Mouse (Mus musculus) liver, embryonic 14.5 days (tissue): ENCODE results near the gene Ccer2. TPM values are rescaled to one million over a fixed set of nuclear protein-coding genes. Genes with fewer than 3 reads are reported as not detected.

Experiments used
- ATAC-seq: fragments of 200-750 bp; cut with Nextera tagmentation; 2 replicates; pipeline ENCODE4 v1.8.0; 2017; ENCODE audit warnings: moderate number of reproducible peaks, mild to moderate bottlenecking, moderate library complexity; ENCODE audit not compliant: insufficient read depth
- DNase-seq, 3 experiments: peaks; one replicate each; pipeline ENCODE4 v3.0.0-alpha.2; 2012 to 2013; ENCODE audit warnings: low read depth in 3 of 3, low spot score in 3 of 3
- H3K27ac ChIP-seq: fragments of 300-500 bp; sonication (generic); 2 replicates; pipeline ENCODE4 v1.5.1; 2014; ENCODE audit warnings: moderate library complexity, mild to moderate bottlenecking, control low read depth, inconsistent platforms
- H3K27me3 ChIP-seq: fragments of 300-500 bp; sonication (generic); 2 replicates; pipeline ENCODE4 v1.6.1; 2014; ENCODE audit warnings: mild to moderate bottlenecking, low read length, moderate library complexity; ENCODE audit not compliant: control insufficient read depth, insufficient read depth
- H3K36me3 ChIP-seq: fragments of 300-500 bp; sonication (generic); replicated peaks from 2 replicates; pipeline ENCODE4 v1.6.1; 2014; ENCODE audit warnings: low read depth; ENCODE audit not compliant: control insufficient read depth, insufficient read depth
- H3K4me1 ChIP-seq, 2 experiments: fragments of 200-500 bp in 1 of 2; fragments of 300-500 bp in 1 of 2; sonication (generic) in 1 of 2; replicated peaks; 2 replicates each; pipeline ENCODE4 v1.6.1; 2012 to 2014; ENCODE audit warnings: antibody characterized with exemption in 1 of 2, inconsistent platforms in 1 of 2, low read length in 1 of 2; ENCODE audit not compliant: control insufficient read depth in 2 of 2, insufficient read depth in 2 of 2
- H3K4me2 ChIP-seq: fragments of 300-500 bp; sonication (generic); 2 replicates; pipeline ENCODE4 v1.6.1; 2014; ENCODE audit warnings: low read depth, mild to moderate bottlenecking, control low read depth, moderate library complexity
- H3K4me3 ChIP-seq, 2 experiments: fragments of 200-500 bp in 1 of 2; fragments of 300-500 bp in 1 of 2; sonication (generic) in 1 of 2; 2 replicates each; pipeline ENCODE4 v1.5.1; 2012 to 2014; ENCODE audit warnings: low read depth in 2 of 2, low read length in 2 of 2, mild to moderate bottlenecking in 2 of 2, control low read depth in 1 of 2, inconsistent platforms in 1 of 2, moderate library complexity in 1 of 2; ENCODE audit not compliant: insufficient read depth in 1 of 2
- H3K9ac ChIP-seq: fragments of 300-500 bp; sonication (generic); replicated peaks from 2 replicates; pipeline ENCODE4 v1.6.1; 2014; ENCODE audit warnings: mild to moderate bottlenecking, control low read depth, moderate library complexity
- H3K9me3 ChIP-seq: fragments of 300-500 bp; sonication (generic); 2 replicates; pipeline ENCODE4 v1.6.1; 2016; ENCODE audit warnings: low read length, mixed read lengths; ENCODE audit not compliant: control insufficient read depth
- CTCF ChIP-seq: IDR thresholded peaks from 2 replicates; pipeline ENCODE4 v1.5.1; 2016; ENCODE audit warnings: antibody characterized with exemption, low read depth, control low read depth
- EP300 ChIP-seq: IDR thresholded peaks from 2 replicates; pipeline ENCODE4 v1.6.1; 2016; ENCODE audit warnings: antibody characterized with exemption, low read depth
- WGBS: fragments of 180-500 bp; shearing (Covaris S2); extraction: QIAGEN DNeasy Blood & Tissue Kit; methylation state at CpG from one replicate; pipeline ENCODE4 v1.1.7; 2014; ENCODE audit not compliant: insufficient replicate concordance; 5-methylcytosine and 5-hydroxymethylcytosine counted together
- polyA plus RNA-seq, 2 experiments: library from polyadenylated mRNA; depleted of rRNA in 1 of 2; stranded (reverse) in 1 of 2; unstranded in 1 of 2; fragments of >200 nt; fragmentation: Nextera tagmentation in 1 of 2; extraction: Ambion mirVana in 1 of 2; gene quantifications; 2 replicates each; pipeline versions ENCODE4 v1.2.1 to v1.2.3; 2012 to 2014

Ccer2 gene
- polyA plus RNA-seq, 2 experiments = not detected

DNA sequence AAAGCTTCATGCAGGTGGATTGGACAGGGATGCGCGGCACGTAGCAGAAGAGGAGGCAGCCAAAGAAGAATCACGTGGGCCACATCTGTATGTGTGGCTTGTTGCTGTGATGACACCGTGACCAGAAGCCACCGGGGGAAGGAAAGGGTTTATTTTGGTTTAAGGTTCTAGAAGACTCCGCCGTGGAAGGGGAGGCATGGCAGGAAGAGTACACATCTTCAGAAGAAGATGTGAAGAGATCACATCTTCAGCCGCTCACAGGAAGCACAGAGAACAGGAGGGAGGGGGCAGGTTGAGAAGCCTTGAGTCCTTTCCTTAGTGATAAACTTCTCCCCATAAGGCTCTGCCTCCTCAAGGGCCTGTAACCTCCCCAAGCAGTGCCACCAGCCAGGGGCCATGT, 44.0 kb downstream of the Ccer2 start:
- DNase-seq = no peak
- Histone ChIP-seq H3K9ac (no peak overlapping the region), H3K4me1 (peaks cover 26 to 31% of the 10 kb centered on the region in 2 experiments), H3K4me2 (no peak overlapping the region), H3K4me3 (no peak overlapping the region), H3K36me3 (no peaks in the 10 kb centered on the region), H3K27me3 (no peaks in the 10 kb centered on the region), H3K9me3 (no peaks in the 10 kb centered on the region), H3K27ac (no peak overlapping the region)
- WGBS = 82% methylated on average over 9 of the region's 9 CpGs
- TF ChIP-seq EP300 = no peak
- TF ChIP-seq CTCF = no peak
- no peak for ATAC-seq

DNA sequence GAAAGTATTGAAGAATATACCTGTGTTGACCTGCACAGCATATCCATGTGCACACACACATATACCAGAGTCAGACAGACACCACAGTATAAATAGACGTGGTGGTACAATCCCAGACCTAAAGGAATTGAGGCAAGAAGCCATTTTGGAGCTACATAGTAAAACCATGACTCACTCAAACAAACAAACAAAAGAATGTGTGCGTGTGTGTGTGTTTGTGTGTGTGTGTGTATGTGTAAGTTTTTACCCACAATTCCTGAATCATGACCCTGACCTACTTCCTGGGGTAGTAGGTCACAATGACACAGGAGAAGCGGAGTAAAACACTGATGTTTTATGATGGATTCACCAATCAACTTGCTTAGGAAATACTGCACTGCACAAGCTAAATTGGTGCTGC, 45.5 kb downstream of the Ccer2 start:
- Histone ChIP-seq H3K4me2 (no peak overlapping the region), H3K36me3 (no peaks in the 10 kb centered on the region), H3K27me3 (no peaks in the 10 kb centered on the region), H3K9ac (no peak overlapping the region), H3K4me1 (peaks cover 24 to 27% of the 10 kb centered on the region in 2 experiments), H3K27ac (no peak overlapping the region), H3K4me3 (no peak overlapping the region), H3K9me3 (no peaks in the 10 kb centered on the region)
- DNase-seq = no peak
- WGBS = 70% methylated on average over 3 of the region's 3 CpGs
- TF ChIP-seq CTCF = no peak
- TF ChIP-seq EP300 = no peak
- ATAC-seq = no peak

DNA sequence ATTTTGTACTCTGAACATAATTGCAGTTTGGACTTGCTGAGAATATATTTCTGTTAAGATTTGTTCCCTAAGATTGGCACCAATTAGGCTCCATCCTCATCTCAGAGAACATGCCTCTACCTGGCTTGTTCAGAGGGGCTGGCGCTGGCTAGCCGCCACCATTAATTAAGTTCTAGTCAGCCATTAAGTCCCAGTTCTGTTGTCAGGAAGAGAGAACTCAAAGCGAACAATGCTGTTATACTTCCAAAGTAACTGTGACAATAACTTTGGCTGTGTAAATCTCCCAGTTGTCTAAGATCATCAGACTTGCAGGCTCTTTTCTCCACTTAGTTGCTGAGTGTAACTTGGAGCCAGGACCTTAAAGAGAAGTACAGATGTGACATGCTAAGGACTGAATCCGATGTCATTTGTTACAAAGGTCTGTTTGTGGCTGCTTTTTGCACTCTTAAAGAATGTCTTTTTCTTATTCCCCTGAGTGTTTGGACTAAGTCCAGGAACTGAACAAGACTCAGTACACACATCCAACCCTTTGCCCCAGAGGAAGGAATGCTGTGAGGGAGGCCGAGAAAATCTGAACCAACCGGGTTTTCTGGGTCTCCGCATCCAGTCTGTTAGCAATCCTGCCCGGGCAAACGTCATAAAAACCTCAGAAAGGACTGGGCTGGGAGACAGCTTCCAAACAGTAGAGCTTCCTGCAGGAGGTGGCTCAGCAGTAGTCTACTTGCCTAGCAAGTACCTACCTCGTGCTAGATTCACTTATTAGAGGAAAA, 46.1 kb downstream of the Ccer2 start:
- no peak overlapping the region for H3K9ac ChIP-seq
- no peaks in the 10 kb centered on the region for H3K9me3 ChIP-seq
- peaks cover 20 to 27% of the 10 kb centered on the region in 2 experiments for H3K4me1 ChIP-seq
- ATAC-seq (no peak), DNase-seq (no peak)
- H3K36me3 ChIP-seq = no peaks in the 10 kb centered on the region
- no peak overlapping the region for H3K27ac ChIP-seq
- no peak overlapping the region for H3K4me3 ChIP-seq
- TF ChIP-seq CTCF = no peak
- no peak for TF ChIP-seq EP300
- 51% methylated on average over 10 of the region's 10 CpGs for WGBS
- no peaks in the 10 kb centered on the region for H3K27me3 ChIP-seq
- H3K4me2 ChIP-seq = no peak overlapping the region

DNA sequence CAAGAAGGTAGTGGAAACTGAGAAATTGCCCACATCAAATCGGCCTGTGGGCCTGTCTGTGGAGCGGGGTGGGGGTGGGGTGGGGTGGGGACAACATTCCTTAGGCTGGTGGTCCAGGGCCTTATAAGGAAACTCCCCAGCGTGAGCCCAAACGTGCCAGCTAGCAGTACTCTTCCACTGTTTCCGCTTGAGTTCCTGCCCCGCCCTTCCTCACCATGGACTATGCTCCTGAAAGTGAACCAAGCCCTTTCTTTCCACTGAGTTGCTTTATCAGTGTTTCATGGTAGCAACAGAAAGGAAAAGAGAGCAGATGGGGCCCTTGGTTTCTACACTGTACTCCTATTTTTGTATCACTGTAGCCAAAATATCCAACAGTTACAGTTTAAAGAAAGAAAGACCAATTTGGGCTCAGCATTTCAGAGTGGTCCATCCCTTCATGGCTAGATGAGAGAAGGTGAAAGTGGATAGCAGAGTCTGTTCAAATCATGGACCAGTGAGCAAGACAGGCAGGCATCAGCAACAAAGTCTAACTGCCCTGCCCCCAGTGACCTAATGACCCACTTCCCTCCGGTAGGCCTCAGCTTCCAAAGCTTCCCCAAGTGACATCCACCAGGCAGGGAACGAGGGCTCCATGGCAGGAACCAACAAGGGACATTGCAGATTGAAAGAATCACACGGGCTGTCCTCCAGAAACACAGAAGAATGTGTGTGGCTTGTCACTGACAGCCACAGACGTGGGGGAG, 47.0 kb downstream of the Ccer2 start:
- TF ChIP-seq CTCF (no peak), EP300 (no peak)
- Histone ChIP-seq H3K27ac (peak overlapping the region; percentile 0), H3K4me1 (peaks cover 25 to 32% of the 10 kb centered on the region in 2 experiments), H3K4me3 (no peak overlapping the region), H3K36me3 (no peaks in the 10 kb centered on the region), H3K9me3 (no peaks in the 10 kb centered on the region), H3K4me2 (peak overlapping the region; percentile 25), H3K27me3 (no peaks in the 10 kb centered on the region), H3K9ac (no peak overlapping the region)
- WGBS = 11% methylated on average over 10 of the region's 10 CpGs
- ATAC-seq (peak; percentile 47; the same call in 1 of the 2 replicates), DNase-seq (no peak)

DNA sequence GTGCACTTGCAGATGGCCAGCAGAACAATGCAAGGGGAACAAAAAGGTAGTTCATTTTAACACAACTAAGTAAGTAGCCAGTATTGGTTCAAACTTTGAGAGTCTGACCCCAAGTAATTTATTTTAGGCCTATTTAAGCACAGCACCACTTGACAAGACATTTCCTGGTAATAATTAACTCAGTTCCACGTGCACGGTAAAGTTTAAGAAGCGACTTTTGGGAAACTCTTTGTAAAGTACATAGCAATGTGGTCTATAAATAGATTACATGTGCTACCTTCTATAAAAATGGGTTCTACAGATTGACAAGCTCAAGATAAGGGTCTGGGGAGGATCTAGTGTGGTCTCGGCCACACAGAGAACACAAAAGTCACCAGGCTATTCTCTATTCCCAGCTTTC, 47.8 kb downstream of the Ccer2 start:
- Histone ChIP-seq H3K27ac (peak overlapping the region; percentile 0), H3K36me3 (no peaks in the 10 kb centered on the region), H3K9me3 (no peaks in the 10 kb centered on the region), H3K4me1 (peaks cover 28 to 37% of the 10 kb centered on the region in 2 experiments), H3K4me2 (no peak overlapping the region), H3K4me3 (no peak overlapping the region), H3K27me3 (no peaks in the 10 kb centered on the region), H3K9ac (no peak overlapping the region)
- ATAC-seq = no peak
- no peak for DNase-seq
- WGBS = 26% methylated on average over 4 of the region's 4 CpGs
- TF ChIP-seq EP300 (no peak), CTCF (no peak)
